Mouse (Mus musculus): Measurements from ENCODE around the gene H2-Q4. TPM values are rescaled to one million over a fixed set of nuclear protein-coding genes. Genes with fewer than 3 reads are reported as not detected.
A peak's percentile ranks its signal among the peaks of the same experiment; 100 is the strongest.
"Not testable (repeated sequence)": the region's sequence is repeated elsewhere in the genome, so short reads cannot be mapped to it uniquely, and the experiment has no call there.

H2-Q4 gene
- 1 to 10 TPM; 2.9 to 4.1 TPM for total RNA-seq (2021)
- long read RNA-seq, experiment 1, partial matches to known transcripts: 0 of 2 reads
- long read RNA-seq, experiment 1, other reads (novel, unspliced or antisense): 2 of 2 reads
- long read RNA-seq, experiment 2: 0 reads

GRCm38 (mm10) chr17:35379369-35379728 is at the start of gene H2-Q4:
Gene H2-Q4 (plus strand): TSS chr17:35379617.
- DNase-seq (ENCODE audit: low spot score in 2 of 2): peak; percentile 67 to 76

DNA sequence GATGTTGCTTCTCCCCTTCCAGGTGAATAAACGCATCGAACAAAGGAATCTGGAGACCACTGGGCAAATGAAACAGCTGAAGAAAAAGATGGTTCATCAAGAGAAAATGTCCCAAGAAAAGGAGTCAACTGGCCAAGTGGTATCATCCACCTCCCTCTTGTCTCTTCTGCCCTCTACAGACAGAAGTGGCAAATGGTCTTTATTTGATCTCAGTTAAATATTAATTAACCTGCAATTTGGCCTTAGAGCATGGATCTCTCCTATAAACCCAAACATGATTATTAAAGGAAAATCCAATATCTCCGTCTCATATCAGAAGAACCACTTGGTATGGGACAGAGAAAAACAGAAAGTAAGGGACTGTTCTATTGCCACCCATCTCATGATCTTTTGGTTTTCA is 49.7 kb upstream of the H2-Q4 start:
- not testable (repeated sequence) for DNase-seq (ENCODE audit: low spot score in 2 of 2)

DNA sequence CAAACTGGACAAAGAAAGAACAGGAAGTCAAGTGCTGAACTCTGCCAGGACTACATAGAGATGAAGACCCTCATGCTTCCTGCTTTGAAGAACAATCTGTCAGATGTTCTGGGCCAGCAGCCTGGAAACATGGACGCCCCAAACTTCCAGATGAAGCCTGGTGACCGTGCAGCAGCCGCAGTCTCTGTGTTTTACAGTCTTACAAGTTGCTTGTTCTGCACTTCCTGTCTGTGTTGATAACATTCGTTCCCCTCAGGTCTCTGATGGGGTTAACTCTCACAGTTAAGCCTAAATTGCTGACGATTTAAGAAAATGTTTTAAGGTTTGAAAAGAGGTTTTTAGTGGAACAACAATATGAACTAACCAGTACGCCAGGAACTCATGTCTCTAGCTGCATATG is 47.9 kb upstream of the H2-Q4 start:
- not testable (repeated sequence) for DNase-seq (ENCODE audit: low spot score in 2 of 2)

DNA sequence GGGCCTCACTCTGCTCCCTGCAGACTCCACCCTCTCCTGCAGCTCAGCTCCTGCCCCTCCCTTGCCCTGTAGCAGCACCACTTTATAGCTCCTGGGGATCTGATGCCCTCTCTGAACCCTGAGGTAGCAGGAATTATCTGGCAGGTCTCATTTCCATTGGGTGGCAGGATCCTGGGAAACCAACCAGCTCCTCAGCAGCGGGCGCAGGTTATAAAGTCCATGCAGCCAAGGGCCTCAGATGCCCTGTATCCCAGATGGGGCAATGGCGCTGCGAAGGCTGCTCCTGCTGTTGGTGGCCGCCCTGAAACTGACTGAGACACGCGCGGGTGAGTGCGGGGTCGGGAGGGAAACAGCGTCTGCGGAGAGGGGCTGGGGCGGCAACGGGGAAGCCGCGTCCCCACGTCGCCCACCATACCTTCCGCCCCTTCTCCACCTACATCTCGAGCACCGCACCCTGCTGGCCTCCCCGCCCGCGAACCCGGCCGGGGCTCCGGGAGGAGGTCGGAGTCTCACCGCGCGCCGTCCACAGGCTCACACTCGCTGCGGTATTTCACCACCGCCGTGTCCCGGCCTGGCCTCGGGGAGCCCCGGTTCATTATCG is 37.2 kb upstream of the H2-Q4 start, which contains the start of gene H2-Q2:
Gene H2-Q2, plus strand, starts transcription at position 172 of the 601 bp plus-strand sequence.
- DNase-seq (ENCODE audit: low spot score in 2 of 2): no peak

- no peak for DNase-seq (ENCODE audit: low spot score in 2 of 2)
These were observed 36.5 kb upstream of the H2-Q4 start for GRCm38 (mm10) chr17:35342711-35343476.

DNA sequence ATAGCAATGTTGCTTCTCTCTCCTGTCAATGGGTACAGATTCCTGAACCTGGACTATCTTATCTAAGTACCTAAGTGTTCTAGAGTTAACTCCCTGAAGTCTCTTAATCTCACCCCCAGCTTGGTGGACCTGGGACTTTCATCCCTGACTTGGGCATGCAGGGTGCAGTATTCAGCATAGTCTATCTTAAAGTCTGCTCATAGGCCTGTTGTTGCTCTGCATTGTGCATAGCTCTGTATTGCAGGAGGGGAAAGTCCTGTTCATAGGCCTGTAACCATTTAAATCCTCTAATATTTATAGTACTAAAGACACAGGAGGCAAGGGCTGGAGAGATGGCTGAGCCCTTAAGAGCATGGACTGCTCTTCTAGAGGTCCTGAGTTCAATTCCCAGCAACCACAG is 31.8 kb upstream of the H2-Q4 start:
- not testable (repeated sequence) for DNase-seq (ENCODE audit: low spot score in 2 of 2)

DNA sequence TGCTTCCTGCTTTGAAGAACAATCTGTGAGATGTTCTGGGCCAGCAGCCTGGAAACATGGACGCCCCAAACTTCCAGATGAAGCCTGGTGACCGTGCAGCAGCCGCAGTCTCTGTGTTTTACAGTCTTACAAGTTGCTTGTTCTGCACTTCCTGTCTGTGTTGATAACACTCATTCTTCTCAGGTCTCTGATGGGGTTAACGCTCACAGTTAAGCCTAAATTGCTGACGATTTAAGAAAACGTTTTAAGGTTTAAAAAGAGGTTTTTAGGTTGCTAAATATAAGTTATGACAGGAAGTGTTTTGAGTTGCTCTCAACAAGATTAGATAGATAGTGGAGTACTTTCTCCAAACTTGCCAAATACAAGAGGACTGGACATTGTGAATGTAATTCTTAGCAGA is 26.1 kb upstream of the H2-Q4 start:
- DNase-seq (ENCODE audit: low spot score in 2 of 2): not testable (repeated sequence)

GRCm38 (mm10) chr17:35354071-35354470 is 25.3 kb upstream of the H2-Q4 start:
- no peak for DNase-seq (ENCODE audit: low spot score in 2 of 2)

GRCm38 (mm10) chr17:35357086-35357485 is 22.3 kb upstream of the H2-Q4 start:
- no peak for DNase-seq (ENCODE audit: low spot score in 2 of 2)

DNA sequence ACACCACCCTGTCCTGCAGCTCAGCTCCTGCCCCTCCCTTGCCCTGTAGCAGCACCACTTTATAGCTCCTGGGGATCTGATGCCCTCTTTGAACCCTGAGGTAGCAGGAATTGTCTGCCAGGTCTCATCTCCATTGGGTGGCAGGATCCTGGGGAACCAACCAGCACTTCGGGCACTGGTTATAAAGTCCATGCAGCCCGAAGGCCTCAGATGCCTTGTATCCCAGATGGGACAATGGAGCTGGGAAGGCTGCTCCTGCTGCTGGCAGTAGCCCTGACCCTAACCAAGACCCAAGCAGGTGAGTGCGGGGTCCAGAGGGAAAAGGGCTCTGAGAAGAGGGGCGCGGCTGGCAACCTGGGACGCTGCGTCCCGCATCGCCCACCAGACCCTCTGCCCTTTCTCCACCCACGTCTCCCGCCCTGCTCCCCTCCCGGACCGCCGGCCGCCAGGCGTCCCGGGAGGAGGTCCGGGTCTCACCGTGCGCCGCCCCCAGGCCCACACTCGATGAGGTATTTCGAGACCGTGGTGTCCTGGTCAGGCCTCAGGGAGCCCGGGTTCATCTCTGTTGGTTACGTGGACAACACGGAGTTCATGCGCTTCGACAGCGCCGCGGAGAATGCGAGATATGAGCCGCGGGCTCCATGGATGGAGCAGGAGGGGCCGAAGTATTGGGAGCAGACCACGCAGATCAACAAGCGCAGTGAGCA is 20.5 kb upstream of the H2-Q4 start:
- no peak for DNase-seq (ENCODE audit: low spot score in 2 of 2)

- no peak for DNase-seq (ENCODE audit: low spot score in 2 of 2)
These were observed 20.0 kb upstream of the H2-Q4 start for GRCm38 (mm10) chr17:35359470-35359862.

GRCm38 (mm10) chr17:35379729-35380451 is 473 bp downstream of the H2-Q4 start:
- DNase-seq (ENCODE audit: low spot score in 2 of 2): peak in 1 of 2 experiments; percentile 5

DNA sequence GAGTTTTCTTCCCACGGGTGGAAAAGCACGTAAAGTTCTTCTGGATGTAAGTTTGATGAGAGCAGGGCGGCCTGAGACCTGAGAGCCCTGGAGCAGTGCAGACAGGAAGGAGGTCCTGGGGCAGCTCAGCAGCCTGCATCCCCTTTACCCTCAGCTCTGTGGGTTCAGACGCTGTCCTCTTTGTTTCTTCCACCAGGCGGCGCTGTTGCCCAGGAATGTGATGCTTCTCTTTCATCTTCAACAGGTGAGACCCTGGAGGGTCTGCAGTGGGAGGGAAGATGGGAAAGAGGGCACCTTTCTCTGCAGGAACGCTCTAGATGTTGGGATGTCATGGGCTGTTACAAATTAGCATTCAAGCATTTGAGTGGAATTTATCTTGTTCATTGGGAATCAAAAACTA is 10.4 kb downstream of the H2-Q4 start:
- peak in 1 of 2 experiments; percentile 10 for DNase-seq (ENCODE audit: low spot score in 2 of 2)

DNA sequence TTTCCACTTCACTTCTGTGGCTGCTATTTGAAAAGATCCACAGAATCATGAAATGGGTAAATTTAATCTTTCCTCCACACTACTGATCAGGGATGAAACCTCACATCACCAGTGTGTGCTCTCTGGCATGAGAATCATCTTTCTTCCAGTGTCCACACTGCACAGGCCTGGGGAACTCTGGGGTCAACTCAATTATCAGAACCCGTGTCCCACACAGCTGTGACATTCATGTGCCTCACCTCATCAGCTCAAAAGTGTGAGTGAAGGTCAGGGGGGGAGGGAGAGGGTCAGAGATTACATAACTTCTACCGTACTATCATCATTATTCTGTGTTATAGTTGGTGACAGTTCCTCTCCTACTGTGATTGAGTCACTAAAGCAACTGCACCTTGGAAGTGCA is 13.3 kb downstream of the H2-Q4 start:
- DNase-seq (ENCODE audit: low spot score in 2 of 2): not testable (repeated sequence)

GRCm38 (mm10) chr17:35393864-35394800 is 14.7 kb downstream of the H2-Q4 start:
- not testable (repeated sequence) for DNase-seq (ENCODE audit: low spot score in 2 of 2)

DNA sequence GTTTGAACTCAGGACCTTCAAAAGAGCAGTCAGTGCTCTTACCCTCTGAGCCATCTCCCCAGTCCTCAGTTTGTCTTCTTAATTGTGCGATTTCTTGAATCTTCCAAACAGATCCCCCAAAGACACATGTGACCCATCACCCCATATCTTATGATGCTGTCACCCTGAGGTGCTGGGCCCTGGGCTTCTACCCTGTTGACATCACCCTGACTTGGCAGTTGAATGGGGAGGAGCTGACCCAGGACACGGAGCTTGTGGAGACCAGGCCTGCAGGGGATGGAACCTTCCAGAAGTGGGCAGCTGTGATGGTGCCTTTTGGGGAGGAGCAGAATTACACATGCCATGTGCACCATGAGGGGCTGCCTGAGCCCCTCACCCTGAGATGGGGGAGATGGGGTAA is 17.5 kb downstream of the H2-Q4 start:
- DNase-seq (ENCODE audit: low spot score in 2 of 2): not testable (repeated sequence)

- DNase-seq (ENCODE audit: low spot score in 2 of 2): not testable (repeated sequence)
These were observed 33.6 kb downstream of the H2-Q4 start for GRCm38 (mm10) chr17:35413057-35413456.

GRCm38 (mm10) chr17:35415273-35416129 is 36.1 kb downstream of the H2-Q4 start:
- not testable (repeated sequence) for DNase-seq (ENCODE audit: low spot score in 2 of 2)

DNA sequence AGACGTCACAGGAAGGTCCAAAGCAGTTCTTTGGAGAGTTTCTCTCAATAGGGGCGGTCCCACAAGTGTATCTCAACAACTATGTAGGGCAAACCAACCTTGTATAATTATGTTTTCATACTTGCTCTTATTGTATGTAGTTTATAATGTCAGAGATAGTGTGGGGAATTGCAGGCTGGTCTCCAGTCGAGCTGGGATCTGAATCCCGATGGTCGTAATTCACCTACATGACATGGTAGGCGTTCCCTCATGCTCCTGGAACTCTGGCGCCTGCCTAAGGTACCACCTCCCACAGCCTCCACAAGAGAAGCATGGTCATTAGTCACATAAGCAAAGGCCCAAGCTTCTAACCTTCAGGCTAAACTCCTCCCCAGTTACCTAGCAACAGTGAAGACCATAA is 39.4 kb downstream of the H2-Q4 start:
- DNase-seq (ENCODE audit: low spot score in 2 of 2): no peak

Data from left cerebral cortex, adult 18-20 months (tissue).